Mouse (Mus musculus): ENCODE measurements around the gene Ostf1. TPM values are rescaled to one million over a fixed set of nuclear protein-coding genes. Genes with fewer than 3 reads are reported as not detected.

Ostf1 gene
- total RNA-seq (2021), result 114 and 125 TPM in 2 replicates
- long read RNA-seq, transcript Ostf1-201 (10 exons, 2,726 nt), result major isoform, 98 of 105 reads
- long read RNA-seq, partial matches to known transcripts, result 2 of 105 reads
- long read RNA-seq, other reads (novel, unspliced or antisense), result 3 of 105 reads

GRCm38 (mm10) chr19:18631644-18632219, at the start of gene Ostf1, which contains the start of gene Nmrk1:
Gene Ostf1, minus strand, starts transcription at chr19:18631823.
Gene Nmrk1, plus strand, starts transcription at chr19:18631950.
- DNase-seq, result peak; percentile 98

- DNase-seq, result no peak
Observed at GRCm38 (mm10) chr19:18673116-18673515, 41.5 kb upstream of the Ostf1 start.

GRCm38 (mm10) chr19:18672498-18672897, 40.9 kb upstream of the Ostf1 start:
- no peak for DNase-seq

- peak; percentile 56 for DNase-seq
Observed at GRCm38 (mm10) chr19:18671056-18671741, 39.6 kb upstream of the Ostf1 start.

- DNase-seq, result peak; percentile 99
Observed at GRCm38 (mm10) chr19:18670608-18671007, 39.0 kb upstream of the Ostf1 start, which contains the start of gene Carnmt1. Gene Carnmt1, plus strand, starts transcription at chr19:18670764.

GRCm38 (mm10) chr19:18669551-18669950, 37.9 kb upstream of the Ostf1 start:
- no peak for DNase-seq

GRCm38 (mm10) chr19:18666966-18667365, 35.3 kb upstream of the Ostf1 start:
- DNase-seq, result no peak

- no peak for DNase-seq
Observed at GRCm38 (mm10) chr19:18663904-18664303, 32.3 kb upstream of the Ostf1 start.

GRCm38 (mm10) chr19:18661683-18662082, 30.1 kb upstream of the Ostf1 start:
- no peak for DNase-seq

- DNase-seq, result no peak
Observed at GRCm38 (mm10) chr19:18660466-18660865, 28.8 kb upstream of the Ostf1 start.

- DNase-seq, result no peak
Observed at GRCm38 (mm10) chr19:18659349-18659748, 27.7 kb upstream of the Ostf1 start.

GRCm38 (mm10) chr19:18658473-18658872, 26.9 kb upstream of the Ostf1 start:
- no peak for DNase-seq

- no peak for DNase-seq
Observed at GRCm38 (mm10) chr19:18655999-18656398, 24.4 kb upstream of the Ostf1 start.

GRCm38 (mm10) chr19:18654984-18655383, 23.4 kb upstream of the Ostf1 start:
- no peak for DNase-seq

GRCm38 (mm10) chr19:18654330-18654729, 22.7 kb upstream of the Ostf1 start:
- no peak for DNase-seq

GRCm38 (mm10) chr19:18653058-18653457, 21.4 kb upstream of the Ostf1 start:
- no peak for DNase-seq

- peak; percentile 58 for DNase-seq
Observed at GRCm38 (mm10) chr19:18652592-18652991, 21.0 kb upstream of the Ostf1 start.

GRCm38 (mm10) chr19:18650473-18650872, 18.9 kb upstream of the Ostf1 start:
- no peak for DNase-seq

GRCm38 (mm10) chr19:18649955-18650354, 18.3 kb upstream of the Ostf1 start:
- no peak for DNase-seq

- DNase-seq, result no peak
Observed at GRCm38 (mm10) chr19:18648558-18648945, 16.9 kb upstream of the Ostf1 start.

GRCm38 (mm10) chr19:18647775-18648557, 16.3 kb upstream of the Ostf1 start:
- no peak for DNase-seq

- DNase-seq, result peak; percentile 12
Observed at GRCm38 (mm10) chr19:18646853-18647420, 15.3 kb upstream of the Ostf1 start.

Measured in adrenal gland, postnatal 25 days (tissue).